ENCODE assay signal across 9 mouse cellular contexts in the genomic region with DNA sequence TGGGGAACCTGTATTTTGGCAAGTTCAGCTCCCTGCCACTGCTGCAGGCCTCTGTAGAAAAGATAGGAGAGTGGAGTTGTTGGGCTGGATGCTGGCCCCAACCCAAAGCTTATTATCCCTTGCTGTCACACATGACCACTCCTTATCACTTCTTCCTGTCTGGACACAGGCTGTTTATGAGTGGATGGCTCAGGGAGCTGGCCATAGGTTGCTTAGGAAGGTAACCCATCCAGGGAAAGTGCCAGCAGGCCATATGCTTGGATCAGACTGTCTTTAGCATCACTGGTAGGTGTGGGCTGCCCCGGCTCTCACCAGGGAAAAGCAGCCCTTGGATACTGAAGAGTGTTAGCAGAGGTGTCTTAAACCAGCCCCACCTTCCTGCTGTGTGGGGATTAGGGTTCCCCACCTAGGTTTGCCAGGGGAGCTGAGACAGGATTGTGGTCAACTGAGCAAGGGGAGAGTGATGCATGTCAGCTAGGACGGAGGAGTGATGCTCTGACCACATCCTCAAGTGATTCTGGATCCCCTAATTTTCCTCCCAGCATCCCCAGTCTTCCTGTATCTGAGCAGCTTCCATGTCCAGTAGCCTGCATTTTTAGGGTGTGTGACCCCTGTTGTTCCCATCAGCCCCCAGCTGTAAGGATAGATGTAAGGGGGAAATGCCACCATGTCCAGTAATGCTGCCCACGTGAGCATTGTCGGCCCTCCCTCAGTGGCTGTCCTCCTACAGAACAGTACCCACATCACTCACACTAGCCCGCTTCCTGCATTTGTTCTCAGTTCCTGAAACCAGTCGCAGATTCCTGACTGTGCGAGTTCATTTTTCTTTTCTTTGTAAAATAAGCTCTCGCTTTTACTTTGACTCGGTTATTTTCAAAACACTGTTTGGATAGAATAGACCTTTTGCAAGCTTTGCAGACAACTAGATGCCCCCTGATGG.
DNase-seq lines count a peak whose midpoint lies in the region; ATAC-seq and TF ChIP-seq lines count a peak whose summit lies in the region.
"Had no signal": no experiment of that assay in that cellular context is flagged by ENCODE, and none has a peak within 500 bp of the region (broad histone marks: within the 10 kb centered on the region; RNA-seq: fewer than 3 reads in every experiment).

No protein-coding gene starts in this region.

- no peak overlapping the region for H3K27ac ChIP-seq in forebrain, embryonic 13.5 days
- H3K27ac ChIP-seq in forebrain, postnatal 0 days (ENCODE audit: low read depth, low read length): no peak overlapping the region
- H3K27ac ChIP-seq in liver, embryonic 13.5 days: no peak overlapping the region
- H3K27ac ChIP-seq in liver, embryonic 11.5 days (ENCODE audit: low read depth, low read length): no peak overlapping the region
- H3K27ac ChIP-seq in liver, embryonic 16.5 days (ENCODE audit: low read length): no peak overlapping the region
- H3K27ac ChIP-seq: hindbrain, embryonic 12.5 days had no signal

- DNase-seq in forebrain, postnatal 0 days: no peak
- no peak for DNase-seq in liver, embryonic 13.5 days
- DNase-seq in liver, embryonic 11.5 days (ENCODE audit: low spot score): no peak
- DNase-seq in splenic B cell, adult 2 months (ENCODE audit: low read depth, low spot score): peak; percentile 38
- no peak for DNase-seq in frontal cortex, postnatal 14 days (ENCODE audit: low spot score in 2 of 2)
- no peak for DNase-seq in thymus, postnatal 0 days (ENCODE audit: low spot score)

- H3K27me3 ChIP-seq in forebrain, embryonic 13.5 days: no peaks in the 10 kb centered on the region
- no peaks in the 10 kb centered on the region for H3K27me3 ChIP-seq in forebrain, postnatal 0 days (ENCODE audit: insufficient read depth, low read length)
- no peaks in the 10 kb centered on the region for H3K27me3 ChIP-seq in liver, embryonic 13.5 days
- no peaks in the 10 kb centered on the region for H3K27me3 ChIP-seq in liver, embryonic 11.5 days (replicated peaks; ENCODE audit: control insufficient read depth, insufficient read depth, low read length)
- H3K27me3 ChIP-seq in liver, embryonic 16.5 days (ENCODE audit: control insufficient read depth, insufficient read depth, low read depth, low read length): no peaks in the 10 kb centered on the region
- H3K27me3 ChIP-seq in splenic B cell, adult 2 months (ENCODE audit: control insufficient read depth, insufficient read depth, low read length, poor library complexity, severe bottlenecking): no peaks in the 10 kb centered on the region
- H3K27me3 ChIP-seq: hindbrain, embryonic 12.5 days had no signal

- no peak overlapping the region for H3K4me3 ChIP-seq in forebrain, embryonic 13.5 days
- H3K4me3 ChIP-seq in forebrain, postnatal 0 days (ENCODE audit: low read depth, low read length): no peak overlapping the region
- no peak overlapping the region for H3K4me3 ChIP-seq in liver, embryonic 13.5 days (replicated peaks)
- H3K4me3 ChIP-seq in liver, embryonic 11.5 days (ENCODE audit: low read depth, low read length): no peak overlapping the region
- no peak overlapping the region for H3K4me3 ChIP-seq in liver, embryonic 16.5 days (ENCODE audit: low read depth, low read length)
- H3K4me3 ChIP-seq: hindbrain, embryonic 12.5 days had no signal

- ATAC-seq in forebrain, embryonic 13.5 days: peak; percentile 14; the same call in 1 of the 2 replicates
- ATAC-seq in forebrain, postnatal 0 days: no peak
- ATAC-seq in liver, embryonic 13.5 days (ENCODE audit: low read depth): 0 out of 2 replicates have a peak, but pooled peaks have one; percentile 11
- ATAC-seq in liver, embryonic 11.5 days (replicated peaks; ENCODE audit: low FRiP score): no peak
- 0 out of 2 replicates have a peak, but pooled peaks have one; percentile 24 for ATAC-seq in liver, embryonic 16.5 days (ENCODE audit: low read depth)

- H3K4me1 ChIP-seq in forebrain, embryonic 13.5 days: peaks cover 73% of the 10 kb centered on the region
- H3K4me1 ChIP-seq in forebrain, postnatal 0 days (ENCODE audit: insufficient read depth): peaks cover 11% of the 10 kb centered on the region
- H3K4me1 ChIP-seq in liver, embryonic 13.5 days (replicated peaks): peaks cover 61% of the 10 kb centered on the region
- peaks cover 69% of the 10 kb centered on the region for H3K4me1 ChIP-seq in liver, embryonic 11.5 days (replicated peaks; ENCODE audit: control insufficient read depth, insufficient read depth, low read length)
- H3K4me1 ChIP-seq in liver, embryonic 16.5 days (ENCODE audit: control insufficient read depth, low read depth, low read length): peaks cover 3% of the 10 kb centered on the region

- no peak for TF ChIP-seq CTCF in forebrain, postnatal 0 days (IDR thresholded peaks at IDR 0.05; ENCODE audit: low read depth)

- H3K9ac ChIP-seq in forebrain, embryonic 13.5 days: no peak overlapping the region
- H3K9ac ChIP-seq in forebrain, postnatal 0 days: no peak overlapping the region
- no peak overlapping the region for H3K9ac ChIP-seq in liver, embryonic 13.5 days
- H3K9ac ChIP-seq in liver, embryonic 11.5 days (ENCODE audit: low read depth, low read length): no peak overlapping the region
- H3K9ac ChIP-seq in liver, embryonic 16.5 days (ENCODE audit: low read depth, low read length): no peak overlapping the region
- H3K9ac ChIP-seq: hindbrain, embryonic 12.5 days had no signal

- no peak overlapping the region for H3K4me2 ChIP-seq in forebrain, embryonic 13.5 days
- no peak overlapping the region for H3K4me2 ChIP-seq in forebrain, postnatal 0 days (ENCODE audit: low read depth)
- H3K4me2 ChIP-seq in liver, embryonic 13.5 days: no peak overlapping the region
- H3K4me2 ChIP-seq in liver, embryonic 11.5 days: no peak overlapping the region
- H3K4me2 ChIP-seq in liver, embryonic 16.5 days (ENCODE audit: low read depth, low read length): no peak overlapping the region
- H3K4me2 ChIP-seq: hindbrain, embryonic 12.5 days had no signal

- WGBS in forebrain, embryonic 13.5 days: 86% methylated on average over 9 of the region's 9 CpGs
- 83% methylated on average over 9 of the region's 9 CpGs for WGBS in forebrain, postnatal 0 days
- 37% methylated on average over 9 of the region's 9 CpGs for WGBS in liver, embryonic 13.5 days (ENCODE audit: insufficient replicate concordance)
- WGBS in liver, embryonic 11.5 days: 48% methylated on average over 9 of the region's 9 CpGs
- WGBS in liver, embryonic 16.5 days (ENCODE audit: insufficient replicate concordance): 42% methylated on average over 9 of the region's 9 CpGs

- H3K9me3 ChIP-seq in forebrain, embryonic 13.5 days (replicated peaks): no peaks in the 10 kb centered on the region
- no peaks in the 10 kb centered on the region for H3K9me3 ChIP-seq in forebrain, postnatal 0 days (ENCODE audit: low read length)
- no peaks in the 10 kb centered on the region for H3K9me3 ChIP-seq in liver, embryonic 13.5 days (replicated peaks)
- H3K9me3 ChIP-seq in liver, embryonic 11.5 days (ENCODE audit: control insufficient read depth, low read length): no peaks in the 10 kb centered on the region
- H3K9me3 ChIP-seq in liver, embryonic 16.5 days (replicated peaks; ENCODE audit: control insufficient read depth, low read length): no peaks in the 10 kb centered on the region
- H3K9me3 ChIP-seq: hindbrain, embryonic 12.5 days had no signal

- H3K36me3 ChIP-seq in forebrain, embryonic 13.5 days (ENCODE audit: poor library complexity, severe bottlenecking): no peaks in the 10 kb centered on the region
- no peaks in the 10 kb centered on the region for H3K36me3 ChIP-seq in forebrain, postnatal 0 days (ENCODE audit: insufficient read depth)
- no peaks in the 10 kb centered on the region for H3K36me3 ChIP-seq in liver, embryonic 13.5 days
- H3K36me3 ChIP-seq in liver, embryonic 11.5 days (ENCODE audit: control insufficient read depth, insufficient read depth, low read length): no peaks in the 10 kb centered on the region
- H3K36me3 ChIP-seq in liver, embryonic 16.5 days (ENCODE audit: control insufficient read depth, insufficient read depth): no peaks in the 10 kb centered on the region
- no peaks in the 10 kb centered on the region for H3K36me3 ChIP-seq in splenic B cell, adult 2 months (ENCODE audit: control insufficient read depth, insufficient read depth, low read length, poor library complexity, severe bottlenecking)
- H3K36me3 ChIP-seq: hindbrain, embryonic 12.5 days had no signal

Comparison
In these comparisons a context has a peak if more than half of its experiments do, and no peak if none do; other contexts are left out.
1. ATAC-seq: peak in forebrain, embryonic 13.5 days (single experiment), liver, embryonic 13.5 days (single experiment) and liver, embryonic 16.5 days (single experiment); none in forebrain, postnatal 0 days (single experiment) and liver, embryonic 11.5 days (single experiment).